10 mouse cellular contexts compared by ENCODE assay signal in genomic region chr9:85693231-85694116, GRCm38 (mm10). TPM values are rescaled to one million over a fixed set of nuclear protein-coding genes. Genes with fewer than 3 reads are reported as not detected.
A peak's percentile ranks its signal among the peaks of the same experiment; 100 is the strongest.
DNase-seq lines count a peak whose midpoint lies in the region; ATAC-seq lines count a peak whose summit lies in the region.
"Had no signal": no experiment of that assay in that cellular context is flagged by ENCODE, and none has a peak within 500 bp of the region (broad histone marks: within the 10 kb centered on the region; RNA-seq: fewer than 3 reads in every experiment).

No protein-coding gene starts in this region.

- ATAC-seq in forebrain, embryonic 11.5 days (replicated peaks; ENCODE audit: low FRiP score) = peak; percentile 66; the same call in 1 of the 2 replicates
- ATAC-seq in neural tube, embryonic 13.5 days (ENCODE audit: low read depth) = peak; percentile 89
- ATAC-seq in intestine, embryonic 16.5 days = peak; percentile 71

- H3K9me3 ChIP-seq in forebrain, embryonic 11.5 days (ENCODE audit: control insufficient read depth, low read length) = no peaks in the 10 kb centered on the region
- no peaks in the 10 kb centered on the region for H3K9me3 ChIP-seq in forebrain, embryonic 10.5 days
- no peaks in the 10 kb centered on the region for H3K9me3 ChIP-seq in neural tube, embryonic 13.5 days
- H3K9me3 ChIP-seq in intestine, embryonic 16.5 days (ENCODE audit: control insufficient read depth, low read length) = no peaks in the 10 kb centered on the region
- H3K9me3 ChIP-seq: embryonic facial prominence, embryonic 12.5 days; neural tube, embryonic 12.5 days had no signal

- H3K9ac ChIP-seq in forebrain, embryonic 11.5 days (ENCODE audit: low read length) = no peak overlapping the region
- H3K9ac ChIP-seq in neural tube, embryonic 13.5 days = no peak overlapping the region
- no peak overlapping the region for H3K9ac ChIP-seq in intestine, embryonic 16.5 days (ENCODE audit: low read depth, low read length)
- H3K9ac ChIP-seq: embryonic facial prominence, embryonic 12.5 days; neural tube, embryonic 12.5 days had no signal

- 75% methylated on average over 6 of the region's 6 CpGs for WGBS in forebrain, embryonic 11.5 days
- WGBS in forebrain, embryonic 10.5 days = 83% methylated on average over 6 of the region's 6 CpGs
- 74% methylated on average over 6 of the region's 6 CpGs for WGBS in neural tube, embryonic 13.5 days
- 53% methylated on average over 6 of the region's 6 CpGs for WGBS in intestine, embryonic 16.5 days

- H3K4me3 ChIP-seq in forebrain, embryonic 11.5 days (ENCODE audit: low read depth, low read length) = no peak overlapping the region
- no peak overlapping the region for H3K4me3 ChIP-seq in forebrain, embryonic 10.5 days
- no peak overlapping the region for H3K4me3 ChIP-seq in neural tube, embryonic 13.5 days
- H3K4me3 ChIP-seq in intestine, embryonic 16.5 days (ENCODE audit: low read length) = no peak overlapping the region
- H3K4me3 ChIP-seq: embryonic facial prominence, embryonic 12.5 days; neural tube, embryonic 12.5 days had no signal

- H3K4me1 ChIP-seq in forebrain, embryonic 11.5 days (replicated peaks; ENCODE audit: control insufficient read depth, insufficient read depth, low read length) = no peaks in the 10 kb centered on the region
- peaks cover 5% of the 10 kb centered on the region for H3K4me1 ChIP-seq in forebrain, embryonic 10.5 days
- no peaks in the 10 kb centered on the region for H3K4me1 ChIP-seq in neural tube, embryonic 13.5 days (replicated peaks)
- H3K4me1 ChIP-seq in intestine, embryonic 16.5 days (ENCODE audit: control insufficient read depth, insufficient read depth, low read length) = no peaks in the 10 kb centered on the region
- H3K4me1 ChIP-seq: embryonic facial prominence, embryonic 12.5 days; neural tube, embryonic 12.5 days had no signal

- peaks cover 6% of the 10 kb centered on the region; the same call in 1 of the 2 replicates for H3K36me3 ChIP-seq in forebrain, embryonic 11.5 days (ENCODE audit: control insufficient read depth, insufficient read depth, low read length)
- H3K36me3 ChIP-seq in forebrain, embryonic 10.5 days (replicated peaks) = peaks cover 66% of the 10 kb centered on the region
- H3K36me3 ChIP-seq in neural tube, embryonic 13.5 days = peaks cover 44% of the 10 kb centered on the region
- 0 out of 2 replicates have a peak, but pooled peaks cover 6% of the 10 kb centered on the region for H3K36me3 ChIP-seq in intestine, embryonic 16.5 days (ENCODE audit: control insufficient read depth, insufficient read depth, low read length)

- H3K27ac ChIP-seq in forebrain, embryonic 11.5 days (ENCODE audit: low read depth, low read length) = no peak overlapping the region
- no peak overlapping the region for H3K27ac ChIP-seq in forebrain, embryonic 10.5 days
- no peak overlapping the region for H3K27ac ChIP-seq in neural tube, embryonic 13.5 days (replicated peaks)
- H3K27ac ChIP-seq in intestine, embryonic 16.5 days (ENCODE audit: low read length) = no peak overlapping the region
- H3K27ac ChIP-seq: embryonic facial prominence, embryonic 12.5 days; neural tube, embryonic 12.5 days had no signal

- no peaks in the 10 kb centered on the region for H3K27me3 ChIP-seq in forebrain, embryonic 11.5 days (ENCODE audit: control insufficient read depth, insufficient read depth, low read length)
- no peaks in the 10 kb centered on the region for H3K27me3 ChIP-seq in forebrain, embryonic 10.5 days (ENCODE audit: poor library complexity, severe bottlenecking)
- H3K27me3 ChIP-seq in neural tube, embryonic 13.5 days = no peaks in the 10 kb centered on the region
- no peaks in the 10 kb centered on the region for H3K27me3 ChIP-seq in intestine, embryonic 16.5 days (replicated peaks; ENCODE audit: control insufficient read depth, insufficient read depth, low read length)
- H3K27me3 ChIP-seq: embryonic facial prominence, embryonic 12.5 days; neural tube, embryonic 12.5 days had no signal

- DNase-seq in forebrain, embryonic 11.5 days (ENCODE audit: low spot score) = no peak
- no peak for DNase-seq in forebrain, embryonic 10.5 days (ENCODE audit: extremely low spot score, low spot score)
- DNase-seq in neural tube, embryonic 10.5 days (ENCODE audit: extremely low spot score, low spot score) = no peak
- peak; percentile 32 for DNase-seq in retina, postnatal 7 days (ENCODE audit: low read depth, low spot score)
- no peak for DNase-seq in T-cell, adult 2 months (ENCODE audit: low spot score)
- DNase-seq in yolk sac, embryonic 10.5 days (ENCODE audit: low spot score) = no peak

- no peak overlapping the region for H3K4me2 ChIP-seq in forebrain, embryonic 11.5 days (ENCODE audit: low read depth, low read length, severe bottlenecking)
- H3K4me2 ChIP-seq in neural tube, embryonic 13.5 days = no peak overlapping the region
- no peak overlapping the region for H3K4me2 ChIP-seq in intestine, embryonic 16.5 days (ENCODE audit: low read depth, low read length)
- H3K4me2 ChIP-seq: embryonic facial prominence, embryonic 12.5 days; neural tube, embryonic 12.5 days had no signal

RNA-seq across cellular contexts. Expression of gene Ibtk, which starts 55.7 kb away (rescaled TPM):
- 42.1 and 49.0 TPM in 2 replicates for polyA plus RNA-seq in forebrain, embryonic 11.5 days (2014; fragmentation: Nextera tagmentation; extraction: Ambion mirVana)
- polyA plus RNA-seq in forebrain, embryonic 10.5 days (2016; fragmentation: Nextera tagmentation; extraction: Ambion mirVana) = 35.5 and 35.8 TPM in 2 replicates
- polyA plus RNA-seq in neural tube, embryonic 13.5 days (2015; fragmentation: Nextera tagmentation; extraction: Ambion mirVana) = 24.5 and 29.6 TPM in 2 replicates
- 21.3 and 23.3 TPM in 2 replicates for polyA plus RNA-seq in intestine, embryonic 16.5 days (2015; fragmentation: Nextera tagmentation; extraction: Ambion mirVana)
